Mouse (Mus musculus): ENCODE results near the gene Phyhd1. TPM values are rescaled to one million over a fixed set of nuclear protein-coding genes. Genes with fewer than 3 reads are reported as not detected.
A peak's percentile ranks its signal among the peaks of the same experiment; 100 is the strongest.

Gene Phyhd1
- total and polyA plus RNA-seq, 3 experiments = 0.19 to 1.6 TPM; not detected in 1

GRCm38 (mm10) chr2:30270134-30270533, 4.1 kb downstream of the Phyhd1 start (continued):
- TF ChIP-seq MEF2A (IDR thresholded peaks at IDR 0.05; ENCODE audit: extremely low read depth, insufficient replicate concordance, low read depth, low read length, poor library complexity, severe bottlenecking) (no peak), KAT2A (conservative IDR thresholded peaks at IDR 0.05; ENCODE audit: low read depth, low read length) (no peak), MYB (IDR thresholded peaks at IDR 0.05; ENCODE audit: low read depth, low read length) (no peak), BHLHE40 (IDR thresholded peaks at IDR 0.05; ENCODE audit: borderline replicate concordance, low read depth, low read length) (peak; percentile 26; the same call in 1 of the 2 replicates), CHD1 (IDR thresholded peaks at IDR 0.05; ENCODE audit: low read depth, low read length) (no peak), USF1 (IDR thresholded peaks at IDR 0.05; ENCODE audit: low read depth, low read length) (no peak), SMC3 (IDR thresholded peaks at IDR 0.05; ENCODE audit: low read depth, low read length) (peak; percentile 95), ZC3H11A (IDR thresholded peaks at IDR 0.05; ENCODE audit: low read depth, low read length) (peak; percentile 84), ZMIZ1 (IDR thresholded peaks at IDR 0.05; ENCODE audit: low read depth, low read length) (no peak), ZKSCAN1 (IDR thresholded peaks at IDR 0.05; ENCODE audit: low read depth, low read length) (no peak), GABPA (IDR thresholded peaks at IDR 0.05; ENCODE audit: low read depth, low read length) (no peak), RAD21 (IDR thresholded peaks at IDR 0.05; ENCODE audit: low read depth, low read length) (peak; percentile 93), RCOR1 (IDR thresholded peaks at IDR 0.05; ENCODE audit: low read depth, low read length) (no peak), USF2 (IDR thresholded peaks at IDR 0.05; ENCODE audit: borderline replicate concordance in 1 of 2, insufficient read depth in 1 of 2, low read depth in 1 of 2, low read length in 2 of 2) (no peak), POLR2AphosphoS2 (IDR thresholded peaks at IDR 0.05; ENCODE audit: low read length) (no peak), HCFC1 (IDR thresholded peaks at IDR 0.05; ENCODE audit: low read depth, low read length) (no peak)

DNA sequence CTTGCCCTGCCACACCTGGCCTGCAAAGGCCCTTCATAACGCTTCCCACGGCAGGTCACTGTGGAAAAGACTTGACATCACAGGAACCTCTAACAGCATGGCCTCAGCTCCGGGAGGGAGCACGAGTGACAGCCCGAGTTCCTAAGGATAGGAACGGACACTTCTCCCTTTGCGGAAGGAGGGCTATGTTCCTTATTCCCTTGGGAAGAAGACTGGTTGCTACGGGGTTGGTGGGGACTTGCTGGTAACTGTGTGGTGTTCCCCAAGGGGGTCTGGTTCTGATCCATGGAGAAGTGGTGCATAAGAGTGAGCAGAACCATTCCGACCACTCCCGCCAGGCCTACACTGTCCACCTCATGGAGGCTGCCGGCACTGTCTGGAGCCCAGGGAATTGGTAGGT, 14.7 kb downstream of the Phyhd1 start, which contains the start of gene Gm28038:
TSS of gene Gm28038 (plus strand) at position 301 of the 400 bp plus-strand sequence.
- no peaks in the 10 kb centered on the region for H3K27me3 ChIP-seq (ENCODE audit: control insufficient read depth in 1 of 2, insufficient read depth in 2 of 2, low read length in 2 of 2)
- H3K4me3 ChIP-seq (ENCODE audit: control insufficient read depth in 1 of 2, insufficient read depth in 1 of 2, low read depth in 2 of 2, low read length in 2 of 2) = no peak within 1 kb of the TSS
- 0 out of 4 replicates have a peak, but pooled peaks cover 0 to 2% of the 10 kb centered on the region in 2 experiments for H3K36me3 ChIP-seq (ENCODE audit: control insufficient read depth in 1 of 2, insufficient read depth in 2 of 2, low read length in 2 of 2)
- no peak within 1 kb of the TSS for H3K27ac ChIP-seq (ENCODE audit: control insufficient read depth, low read depth, low read length)
- no peaks in the 10 kb centered on the region for H3K9me3 ChIP-seq (replicated peaks; ENCODE audit: insufficient read depth, low read length)
- peaks cover 0 to 6% of the 10 kb centered on the region in 2 experiments; a peak in 1 of 4 replicates for H3K4me1 ChIP-seq (ENCODE audit: control insufficient read depth in 1 of 2, insufficient read depth in 2 of 2, low read length in 2 of 2)
- peaks cover 10% of the 10 kb centered on the region; the same call in 1 of the 2 replicates for H3K79me2 ChIP-seq (ENCODE audit: control insufficient read depth, insufficient read depth, low read length, poor library complexity)
- no peak within 1 kb of the TSS for H3K9ac ChIP-seq (ENCODE audit: control insufficient read depth, low read depth, low read length, poor library complexity, severe bottlenecking)
- TF ChIP-seq HCFC1 (IDR thresholded peaks at IDR 0.05; ENCODE audit: low read depth, low read length) = no peak
- no peak for TF ChIP-seq RAD21 (IDR thresholded peaks at IDR 0.05; ENCODE audit: low read depth, low read length)
- no peak for TF ChIP-seq CHD1 (IDR thresholded peaks at IDR 0.05; ENCODE audit: low read depth, low read length)
- no peak for TF ChIP-seq EP300 (IDR thresholded peaks at IDR 0.05; ENCODE audit: low read depth in 1 of 2, low read length in 2 of 2)
- no peak for TF ChIP-seq MAFK (IDR thresholded peaks at IDR 0.05; ENCODE audit: borderline replicate concordance, low read depth, low read length)
- TF ChIP-seq POLR2AphosphoS2 (IDR thresholded peaks at IDR 0.05; ENCODE audit: low read length) = no peak
- no peak for TF ChIP-seq ZNF384 (IDR thresholded peaks at IDR 0.05; ENCODE audit: low read depth, low read length)
- no peak for TF ChIP-seq KAT2A (conservative IDR thresholded peaks at IDR 0.05; ENCODE audit: low read depth, low read length)
- TF ChIP-seq ETS1 (IDR thresholded peaks at IDR 0.05; ENCODE audit: low read depth, low read length) = no peak
- no peak for TF ChIP-seq ZMIZ1 (IDR thresholded peaks at IDR 0.05; ENCODE audit: low read depth, low read length)
- no peak for TF ChIP-seq POLR2A (IDR thresholded peaks at IDR 0.05; ENCODE audit: control insufficient read depth in 1 of 2, insufficient read depth in 1 of 2, low read depth in 1 of 2, low read length in 2 of 2, poor library complexity in 1 of 2)
- no peak for TF ChIP-seq USF2 (IDR thresholded peaks at IDR 0.05; ENCODE audit: borderline replicate concordance in 1 of 2, insufficient read depth in 1 of 2, low read depth in 1 of 2, low read length in 2 of 2)
- TF ChIP-seq POLR2AphosphoS5 (IDR thresholded peaks at IDR 0.05; ENCODE audit: borderline replicate concordance, low read depth, low read length) = no peak
- no peak for TF ChIP-seq ELF1 (IDR thresholded peaks at IDR 0.05; ENCODE audit: low read depth, low read length)
- no peak for TF ChIP-seq BHLHE40 (IDR thresholded peaks at IDR 0.05; ENCODE audit: borderline replicate concordance, low read depth, low read length)
- no peak for TF ChIP-seq CTCF (IDR thresholded peaks at IDR 0.05 in 2 of 3, conservative IDR thresholded peaks at IDR 0.05 in 1 of 3; ENCODE audit: control insufficient read depth in 1 of 3, insufficient read depth in 1 of 3, low read depth in 2 of 3, low read length in 3 of 3, poor library complexity in 1 of 3, severe bottlenecking in 1 of 3)
- no peak for TF ChIP-seq MEF2A (IDR thresholded peaks at IDR 0.05; ENCODE audit: extremely low read depth, insufficient replicate concordance, low read depth, low read length, poor library complexity, severe bottlenecking)
- no peak for TF ChIP-seq GABPA (IDR thresholded peaks at IDR 0.05; ENCODE audit: low read depth, low read length)
- no peak for DNase-seq (ENCODE audit: low read depth, low spot score)

Measured in MEL (cell line).